Mouse (Mus musculus): ENCODE measurements at regions not wholly inside any gene's neighbourhood (a gene's known extent, or its start where the extent isn't known, plus 50 kb on each side); places are given as distances from the start of the nearest gene placed in this dataset.

DNA sequence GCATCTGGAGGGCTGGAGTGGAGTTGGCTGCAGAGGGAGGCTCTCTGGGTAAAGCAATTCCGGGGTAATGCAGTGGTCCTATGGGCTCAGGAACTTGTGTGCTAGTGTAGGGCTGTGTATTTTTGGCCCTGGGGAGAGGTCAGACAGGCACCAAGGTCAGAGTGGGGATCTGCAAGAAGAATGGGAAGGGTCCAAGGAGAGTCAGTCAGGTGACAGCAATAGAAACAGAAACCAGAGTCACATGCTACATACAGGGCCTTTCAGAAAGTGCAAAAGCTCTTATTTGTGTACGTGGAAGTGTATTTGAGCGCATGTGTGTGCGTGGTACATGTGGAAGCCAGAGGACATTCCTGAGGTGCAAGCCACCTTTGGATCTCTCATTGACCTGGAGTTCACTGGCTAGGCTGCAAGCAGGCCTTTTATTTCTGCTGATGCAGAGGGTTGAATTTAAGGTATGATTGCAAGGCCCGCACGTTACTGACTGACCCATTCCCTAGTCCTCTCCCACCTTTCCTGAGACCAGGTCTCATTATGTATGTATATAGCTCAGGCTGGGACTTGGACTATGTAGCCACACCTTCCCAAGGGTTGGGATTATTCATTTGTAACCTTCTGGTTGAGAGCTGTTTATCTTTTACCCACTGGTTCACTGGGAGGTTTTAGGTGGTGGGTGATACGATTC lies 1122.0 kb upstream of the A1bg start:
- TF ChIP-seq GATA1 (IDR thresholded peaks at IDR 0.05; ENCODE audit: low read length): no peak

GRCm38 (mm10) chr15:62043617-62044392 lies 1121.0 kb upstream of the A1bg start:
- no peak for TF ChIP-seq GATA1 (IDR thresholded peaks at IDR 0.05; ENCODE audit: low read length)

DNA sequence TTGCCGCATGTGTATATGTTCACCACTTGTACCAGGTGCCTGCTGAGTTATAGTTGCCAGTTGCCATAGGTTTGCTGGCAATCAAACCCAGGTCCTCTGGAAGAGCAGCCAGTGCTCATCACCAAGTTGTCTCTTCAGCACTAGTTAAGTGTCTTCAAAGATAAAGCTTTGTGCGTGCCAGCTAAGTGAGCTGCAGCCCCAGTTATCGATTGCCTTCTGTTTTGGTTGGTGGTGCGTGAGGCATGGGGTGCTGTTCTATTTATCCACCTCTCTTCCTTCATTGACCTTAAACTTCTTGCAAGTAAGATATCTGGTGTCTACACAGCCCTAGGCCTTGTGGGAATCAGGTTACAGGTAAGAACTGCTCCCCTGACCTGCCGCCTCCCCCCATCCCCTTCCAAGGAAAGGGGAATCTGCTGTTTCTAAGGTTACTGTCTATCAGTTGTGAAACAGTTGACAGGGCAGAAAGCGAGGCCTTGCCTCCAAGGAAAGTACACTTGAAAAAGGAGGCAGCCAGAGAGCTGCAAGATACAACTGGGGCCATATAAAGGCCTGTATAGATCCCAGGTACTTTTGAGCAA lies 1120.2 kb upstream of the A1bg start:
- no peak for TF ChIP-seq GATA1 (IDR thresholded peaks at IDR 0.05; ENCODE audit: low read length)
